Mouse (Mus musculus) megakaryocyte, embryonic 14.5 days (primary cell): Measurements from ENCODE around the gene Gtf3c2.

ENCODE experiments used
- FLI1 ChIP-seq: IDR thresholded peaks from 2 replicates; pipeline ENCODE4 v1.6.1; 2012; ENCODE audit warnings: low read length, inconsistent platforms, mixed read lengths
- GATA1 ChIP-seq: IDR thresholded peaks from 3 replicates; pipeline ENCODE4 v1.6.1; 2012; ENCODE audit warnings: mixed read lengths, low read length, inconsistent platforms, borderline replicate concordance

DNA sequence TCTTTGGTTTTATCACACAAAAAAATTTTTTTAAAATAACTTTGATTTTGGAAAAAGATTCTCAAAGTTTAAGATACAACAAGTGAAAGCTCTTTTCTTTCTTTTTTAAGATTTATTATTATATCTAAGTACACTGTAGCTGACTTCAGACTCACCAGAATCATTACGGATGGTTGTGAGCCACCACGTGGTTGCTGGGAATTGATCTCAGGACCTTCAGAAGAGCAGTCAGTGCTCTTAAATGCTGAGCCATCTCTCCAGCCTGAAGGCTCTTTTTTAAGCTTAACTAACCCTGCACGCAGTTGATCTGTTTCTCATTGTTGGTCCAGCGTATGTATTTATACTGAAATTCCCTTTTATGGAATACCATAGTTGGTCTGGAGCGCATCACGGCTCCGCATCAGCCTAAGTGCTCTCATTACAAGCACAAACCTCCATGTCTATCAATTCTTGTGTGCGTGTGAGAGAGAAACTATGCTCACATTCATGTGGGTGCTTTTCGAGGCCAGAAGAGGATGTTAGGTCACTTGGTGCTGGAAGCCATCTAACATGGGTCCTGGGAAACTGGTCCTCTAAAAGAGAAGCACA is 1.3 kb upstream of the Gtf3c2 start:
- TF ChIP-seq GATA1 (no peak), FLI1 (no peak)
